Mouse (Mus musculus): Measurements from ENCODE around the gene Ctsk.
A peak's percentile ranks its signal among the peaks of the same experiment; 100 is the strongest.

Ctsk gene

DNA sequence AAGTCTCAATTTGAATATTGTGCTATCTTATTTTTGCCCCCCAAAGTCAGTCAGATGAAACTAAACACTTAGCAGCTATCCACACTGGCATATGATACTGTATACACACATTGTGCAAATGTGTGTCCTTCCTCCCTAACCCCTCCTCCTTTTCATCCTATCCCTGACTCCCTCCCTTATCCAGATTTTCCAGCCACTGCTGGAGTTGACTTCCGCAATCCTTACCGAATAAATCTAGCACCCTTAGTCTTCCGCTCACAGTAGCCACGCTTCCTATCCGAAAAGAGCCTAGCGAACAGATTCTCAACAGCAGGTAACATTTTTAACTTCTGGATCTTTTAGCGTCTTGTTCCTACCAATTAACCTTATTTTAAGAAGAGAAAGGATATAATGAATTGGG lies at the start of gene Ctsk:
TSS of gene Ctsk (plus strand) at position 233 of the 400 bp plus-strand sequence.
- DNase-seq: no peak

DNA sequence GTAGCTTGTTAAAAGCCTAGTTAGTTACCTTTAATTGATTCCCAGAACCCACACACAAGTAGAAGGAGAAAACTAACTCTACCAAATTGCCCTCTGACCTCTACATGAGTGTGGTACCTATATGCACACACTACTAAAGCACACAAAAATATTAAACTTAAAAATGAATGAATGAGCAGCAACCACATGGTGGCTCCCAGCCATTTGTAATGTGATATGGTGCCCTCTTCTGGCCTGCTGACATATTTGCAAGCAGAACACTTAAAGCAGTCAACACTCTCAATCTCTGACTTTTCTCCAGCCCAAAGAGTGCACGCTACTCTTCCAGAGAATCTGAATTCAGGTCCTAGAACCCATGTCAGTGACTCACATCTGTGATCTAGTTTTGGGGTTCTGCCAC lies 48.6 kb upstream of the Ctsk start:
- DNase-seq: peak; percentile 37

DNA sequence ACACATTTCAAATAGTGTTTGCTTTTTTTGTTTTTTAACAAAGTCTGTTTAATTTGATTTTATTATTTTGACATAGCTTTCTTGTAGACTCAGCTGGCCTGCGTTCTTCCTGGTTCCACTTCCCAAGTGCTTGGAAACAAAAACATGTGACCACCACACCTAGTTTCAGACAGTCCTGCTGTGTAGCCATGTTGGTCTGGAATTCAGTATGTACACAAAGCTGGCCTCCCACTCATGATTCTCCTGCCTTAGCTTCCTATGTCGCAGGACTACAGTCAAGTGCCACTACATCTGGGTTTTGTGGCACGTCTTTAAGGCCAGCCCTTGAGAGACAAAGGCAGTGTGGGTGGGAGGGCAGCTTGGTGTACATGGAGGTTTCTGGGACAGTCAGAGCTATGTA lies 48.1 kb upstream of the Ctsk start:
- no peak for DNase-seq

DNA sequence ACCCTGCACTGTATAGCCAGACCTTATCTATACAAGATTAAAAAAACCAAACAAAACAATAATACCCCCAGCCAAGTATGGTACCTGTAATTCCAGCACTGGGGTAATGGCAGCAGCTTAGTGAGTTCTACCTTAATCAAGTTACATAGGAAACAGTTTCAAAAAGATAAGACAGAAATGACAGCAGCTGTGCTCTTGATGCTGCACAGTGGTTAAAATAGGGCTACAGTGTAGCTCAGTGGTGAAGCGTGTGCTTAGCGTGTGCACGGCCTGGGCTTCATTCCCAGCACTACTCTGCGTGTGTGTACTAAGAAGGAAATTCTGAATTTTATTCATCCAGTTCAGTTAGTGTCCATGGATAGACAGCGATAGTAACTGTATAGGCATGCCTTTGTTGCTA lies 42.7 kb upstream of the Ctsk start:
- DNase-seq: no peak

DNA sequence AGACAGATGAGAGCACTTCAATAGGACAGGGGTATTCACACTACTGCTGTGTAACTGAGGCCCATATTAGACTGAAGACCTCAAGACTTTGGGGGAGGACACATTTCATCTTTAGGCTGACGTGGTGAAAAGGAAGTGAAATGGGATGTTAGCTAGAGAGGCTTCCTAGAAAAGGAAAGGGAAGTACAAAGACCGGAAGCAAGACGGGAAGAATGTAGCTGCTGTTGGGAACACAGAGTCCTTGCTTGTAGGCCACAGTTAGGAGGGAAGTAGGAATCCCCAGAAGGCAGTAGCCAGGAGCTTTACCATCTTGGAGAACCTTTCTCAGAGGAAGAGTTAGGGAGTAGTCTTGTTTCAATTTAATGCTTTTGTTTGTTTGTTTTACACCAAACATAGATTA lies 41.3 kb upstream of the Ctsk start:
- no peak for DNase-seq

- no peak for DNase-seq
Measured at GRCm38 (mm10) chr3:95459381-95459780, 39.7 kb upstream of the Ctsk start.

- no peak for DNase-seq
Measured at GRCm38 (mm10) chr3:95463852-95464251, 35.2 kb upstream of the Ctsk start.

DNA sequence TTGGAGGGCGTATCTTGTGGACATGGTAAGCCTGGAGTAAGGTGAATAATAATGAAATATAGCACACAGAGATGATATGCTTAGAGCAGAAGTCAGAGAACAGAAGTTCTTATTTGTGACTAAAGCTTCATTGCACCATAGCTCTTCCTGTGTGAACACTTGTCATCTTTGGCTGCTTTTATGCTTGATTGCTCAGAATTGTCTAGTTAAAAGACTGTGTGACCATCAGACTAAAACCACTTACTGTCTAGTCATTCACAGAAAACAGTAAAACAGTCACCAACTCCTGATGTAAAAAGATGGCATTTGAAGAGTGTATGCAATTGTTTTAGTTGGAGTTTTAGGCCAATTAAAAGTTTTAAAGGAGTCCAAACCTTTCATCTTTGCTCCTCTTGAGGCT lies 20.1 kb upstream of the Ctsk start:
- DNase-seq: no peak

GRCm38 (mm10) chr3:95486421-95486820 lies 12.6 kb upstream of the Ctsk start:
- DNase-seq: no peak

GRCm38 (mm10) chr3:95488679-95489078 lies 10.4 kb upstream of the Ctsk start:
- no peak for DNase-seq

- DNase-seq: no peak
Measured at GRCm38 (mm10) chr3:95490238-95490637, 8.8 kb upstream of the Ctsk start.

- peak; percentile 49 for DNase-seq
Measured at GRCm38 (mm10) chr3:95494342-95494741, 4.7 kb upstream of the Ctsk start.

GRCm38 (mm10) chr3:95498229-95498628 lies 827 bp upstream of the Ctsk start:
- DNase-seq: no peak

GRCm38 (mm10) chr3:95499496-95500140 lies 562 bp downstream of the Ctsk start:
- DNase-seq: no peak

DNA sequence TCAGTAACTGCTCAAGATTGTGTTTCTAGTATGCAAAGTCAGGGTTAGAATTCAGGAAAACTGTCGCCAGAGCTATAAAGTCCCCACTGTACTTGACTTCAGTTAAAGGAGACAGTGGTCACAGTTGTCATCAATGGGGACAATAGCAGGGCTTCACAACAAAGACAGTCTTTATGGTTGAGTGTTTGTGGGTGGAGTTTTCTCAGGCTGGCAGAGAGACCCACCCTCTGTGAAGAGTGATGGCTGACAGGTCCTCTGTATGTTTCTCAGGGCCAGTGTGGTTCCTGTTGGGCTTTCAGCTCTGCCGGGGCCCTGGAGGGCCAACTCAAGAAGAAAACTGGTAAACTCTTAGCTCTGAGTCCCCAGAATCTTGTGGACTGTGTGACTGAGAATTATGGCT lies 3.3 kb downstream of the Ctsk start:
- DNase-seq: no peak

DNA sequence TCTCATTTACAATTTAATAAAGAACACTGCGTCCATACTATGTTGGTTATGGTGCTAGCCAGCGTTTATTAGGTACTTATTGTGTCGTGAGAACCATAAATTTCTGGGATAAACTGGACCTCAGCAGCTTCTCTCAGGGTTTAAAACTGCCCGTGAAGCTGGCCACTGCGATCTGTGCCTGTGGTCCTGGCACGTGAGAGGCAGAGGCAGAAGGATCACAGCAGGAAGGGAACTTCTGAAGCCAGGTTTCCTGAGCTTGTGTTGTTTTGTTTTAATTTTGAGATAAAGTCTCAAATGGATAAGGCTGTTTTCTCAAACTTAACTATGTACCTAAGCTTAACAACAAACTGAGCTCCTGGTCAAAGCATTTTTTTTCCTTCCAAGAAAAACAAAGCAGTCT lies 10.3 kb downstream of the Ctsk start:
- no peak for DNase-seq

- DNase-seq: no peak
Measured at GRCm38 (mm10) chr3:95511611-95512180, 12.6 kb downstream of the Ctsk start.

- DNase-seq: no peak
Measured at GRCm38 (mm10) chr3:95516614-95517041, 17.6 kb downstream of the Ctsk start.

- peak; percentile 77 for DNase-seq
Measured at GRCm38 (mm10) chr3:95517493-95517898, 18.4 kb downstream of the Ctsk start.

DNA sequence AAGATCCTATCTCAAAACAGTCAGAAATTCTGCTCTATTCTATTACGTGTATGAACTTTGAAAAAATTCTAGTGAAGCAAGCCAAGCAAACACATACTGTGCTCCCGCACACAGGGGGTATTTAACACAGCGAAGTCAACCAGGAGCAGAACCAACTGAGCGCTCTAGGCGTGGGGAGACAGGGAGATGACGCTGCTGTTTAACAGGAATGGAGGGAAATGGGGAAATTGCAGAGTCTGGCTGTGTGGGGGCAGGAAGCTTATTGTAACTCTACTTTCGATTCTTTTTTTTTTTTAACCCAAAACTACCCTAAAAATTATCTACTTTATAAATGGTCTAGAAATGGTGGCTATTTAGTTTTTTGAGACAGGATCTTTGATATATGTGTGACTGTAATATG lies 19.8 kb downstream of the Ctsk start:
- DNase-seq: no peak

GRCm38 (mm10) chr3:95519315-95519714 lies 20.3 kb downstream of the Ctsk start:
- DNase-seq: no peak

GRCm38 (mm10) chr3:95520100-95520499 lies 21.0 kb downstream of the Ctsk start:
- no peak for DNase-seq

GRCm38 (mm10) chr3:95521168-95521567 lies 22.1 kb downstream of the Ctsk start:
- DNase-seq: peak; percentile 10

- DNase-seq: peak; percentile 18
Measured at GRCm38 (mm10) chr3:95523662-95524061, 24.6 kb downstream of the Ctsk start.

DNA sequence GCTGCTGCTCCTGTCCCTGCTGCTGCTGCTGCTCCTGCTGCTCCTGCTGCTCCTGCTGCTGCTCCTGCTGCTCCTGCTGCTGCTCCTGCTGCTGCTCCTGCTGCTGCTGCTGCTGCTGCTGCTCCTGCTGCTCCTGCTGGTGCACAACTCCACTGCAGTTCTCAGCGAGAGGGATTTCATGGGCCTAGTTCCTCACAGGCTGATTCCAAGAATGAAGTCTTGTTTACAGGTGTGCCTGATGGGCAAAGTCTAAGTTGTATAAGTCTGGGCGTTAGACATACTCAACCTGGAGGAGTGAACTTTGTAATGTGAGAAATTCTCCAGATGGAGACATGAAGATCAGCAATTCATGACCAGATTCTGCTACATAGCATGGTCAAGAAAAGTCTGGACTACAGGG lies 25.6 kb downstream of the Ctsk start:
- peak; percentile 12 for DNase-seq

Measured in kidney, adult 18-20 months (tissue).